Mouse (Mus musculus) kidney, postnatal 0 days (tissue): ENCODE results near the gene Prkg1. TPM values are rescaled to one million over a fixed set of nuclear protein-coding genes. Genes with fewer than 3 reads are reported as not detected.
A peak's percentile ranks its signal among the peaks of the same experiment; 100 is the strongest.

Experiments
- ATAC-seq: fragments of 200-750 bp; cut with Nextera tagmentation; replicated peaks from 2 replicates; pipeline ENCODE4 v1.8.0; 2017; ENCODE audit warnings: low read depth, moderate number of reproducible peaks, moderate TSS enrichment, moderate library complexity; ENCODE audit not compliant: low FRiP score
- DNase-seq: peaks from one replicate; pipeline ENCODE4 v3.0.0-alpha.2; 2016; ENCODE audit warnings: low spot score
- H3K27ac ChIP-seq: fragments of 300-500 bp; sonication (generic); 2 replicates; pipeline ENCODE4 v1.5.1; 2014; ENCODE audit warnings: mild to moderate bottlenecking
- H3K27me3 ChIP-seq: fragments of 300-500 bp; sonication (generic); 2 replicates; pipeline ENCODE4 v1.6.1; 2014; ENCODE audit warnings: low read length, mixed read lengths; ENCODE audit not compliant: insufficient read depth
- H3K36me3 ChIP-seq: fragments of 300-500 bp; sonication (generic); 2 replicates; pipeline ENCODE4 v1.6.1; 2014; ENCODE audit warnings: low read length, mixed read lengths; ENCODE audit not compliant: insufficient read depth
- H3K4me1 ChIP-seq: fragments of 300-500 bp; sonication (generic); replicated peaks from 2 replicates; pipeline ENCODE4 v1.6.1; 2014; ENCODE audit warnings: antibody characterized with exemption, low read length, mixed read lengths; ENCODE audit not compliant: insufficient read depth
- H3K4me2 ChIP-seq: fragments of 300-500 bp; sonication (generic); 2 replicates; pipeline ENCODE4 v1.6.1; 2014; ENCODE audit warnings: mild to moderate bottlenecking, low read length, moderate library complexity, mixed read lengths
- H3K4me3 ChIP-seq: fragments of 300-500 bp; sonication (generic); replicated peaks from 2 replicates; pipeline ENCODE4 v1.5.1; 2014; ENCODE audit warnings: low read depth, low read length
- H3K9ac ChIP-seq: fragments of 300-500 bp; sonication (generic); 2 replicates; pipeline ENCODE4 v1.6.1; 2014; ENCODE audit warnings: low read depth, low read length
- H3K9me3 ChIP-seq: fragments of 300-500 bp; sonication (generic); replicated peaks from 2 replicates; pipeline ENCODE4 v1.6.1; 2016; ENCODE audit warnings: low read length, inconsistent platforms, mixed read lengths
- CTCF ChIP-seq: IDR thresholded peaks from 2 replicates; pipeline ENCODE4 v1.5.1; 2016; ENCODE audit warnings: antibody characterized with exemption, low read depth, mild to moderate bottlenecking, moderate library complexity
- WGBS: fragments of 180-500 bp; shearing (Covaris S2); extraction: QIAGEN DNeasy Blood & Tissue Kit; methylation state at CpG from one replicate; pipeline ENCODE4 v1.1.7; 2014; 5-methylcytosine and 5-hydroxymethylcytosine counted together
- polyA plus RNA-seq: library from polyadenylated mRNA; unstranded; fragments of >200 nt; fragmentation: Nextera tagmentation; extraction: Ambion mirVana; gene quantifications from 2 replicates; pipeline ENCODE4 v1.2.1, GENCODE M21; 2015

The Prkg1 gene
- polyA plus RNA-seq, 1 experiment from 2014 or later, result 2.3 TPM

DNA sequence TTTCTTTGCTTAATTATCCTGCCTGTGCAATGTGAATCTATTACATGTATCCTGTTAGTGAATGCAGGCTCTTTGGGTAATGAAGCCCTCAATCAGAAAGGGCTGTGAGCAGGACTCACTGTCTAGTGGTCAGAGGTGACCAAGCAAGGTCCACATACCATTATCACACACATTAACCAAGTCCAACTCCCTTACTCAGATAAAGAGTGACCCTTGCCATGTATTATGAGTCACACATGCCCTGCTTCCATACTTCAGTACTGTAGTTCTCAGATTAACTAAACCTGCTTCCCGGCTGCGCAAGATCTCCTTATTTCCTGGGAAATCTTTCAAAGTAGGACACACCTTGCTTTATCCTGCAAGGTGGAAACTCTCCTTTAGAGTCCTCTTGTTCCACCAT is 1073.6 kb downstream of the Prkg1 start:
- DNase-seq (no peak), ATAC-seq (no peak)
- no peak overlapping the region for H3K9ac ChIP-seq
- H3K4me1 ChIP-seq, result no peaks in the 10 kb centered on the region
- no peaks in the 10 kb centered on the region for H3K9me3 ChIP-seq
- no peak overlapping the region for H3K27ac ChIP-seq
- WGBS, result 88% methylated on average over 2 of the region's 2 CpGs
- no peaks in the 10 kb centered on the region for H3K36me3 ChIP-seq
- H3K4me2 ChIP-seq, result no peak overlapping the region
- no peak for TF ChIP-seq CTCF
- H3K27me3 ChIP-seq, result no peaks in the 10 kb centered on the region
- H3K4me3 ChIP-seq, result no peak overlapping the region

DNA sequence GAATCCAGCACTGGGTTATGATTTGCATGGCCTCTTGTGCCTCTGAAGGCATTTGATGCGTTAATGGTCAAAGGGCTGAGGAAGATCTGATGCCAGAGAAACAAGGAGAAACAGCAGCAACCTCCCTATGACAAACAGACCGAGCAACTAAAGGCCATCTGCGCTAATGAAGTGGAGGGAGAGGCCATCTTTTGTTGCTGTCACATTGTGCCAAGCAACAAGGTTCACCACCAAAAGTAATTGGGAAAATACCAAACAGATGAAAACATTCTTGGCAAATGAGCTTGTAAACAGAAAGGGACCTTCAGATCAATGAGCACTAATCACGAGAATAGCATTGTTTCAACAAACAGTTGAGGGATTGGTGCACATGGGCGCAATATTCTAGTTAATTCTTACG is 1074.1 kb downstream of the Prkg1 start:
- H3K9me3 ChIP-seq, result no peaks in the 10 kb centered on the region
- TF ChIP-seq CTCF, result no peak
- H3K27ac ChIP-seq, result no peak overlapping the region
- H3K4me2 ChIP-seq, result no peak overlapping the region
- no peaks in the 10 kb centered on the region for H3K4me1 ChIP-seq
- ATAC-seq, result no peak
- WGBS, result 85% methylated on average over 6 of the region's 6 CpGs
- no peaks in the 10 kb centered on the region for H3K27me3 ChIP-seq
- H3K36me3 ChIP-seq, result no peaks in the 10 kb centered on the region
- no peak for DNase-seq
- H3K9ac ChIP-seq, result no peak overlapping the region
- no peak overlapping the region for H3K4me3 ChIP-seq

DNA sequence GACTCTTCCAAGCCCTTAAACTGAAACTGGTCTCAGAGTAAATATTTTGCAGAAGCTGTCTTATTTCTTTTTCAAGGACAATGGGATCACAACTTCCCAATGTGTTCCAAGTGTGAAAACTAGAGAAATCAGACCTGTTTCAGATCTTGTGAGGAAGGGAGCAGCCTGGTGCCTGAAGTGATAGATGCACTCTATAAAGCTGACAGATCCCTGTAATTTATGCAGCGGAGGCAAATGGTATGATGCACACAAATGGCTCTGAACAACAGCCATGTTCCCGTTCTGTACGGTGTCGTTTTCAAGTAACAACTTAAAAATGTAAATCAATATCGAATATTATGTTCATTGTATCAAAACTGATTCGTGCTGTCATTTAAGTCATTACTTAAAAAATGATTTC is 1076.9 kb downstream of the Prkg1 start:
- Histone ChIP-seq H3K4me2 (no peak overlapping the region), H3K9me3 (no peaks in the 10 kb centered on the region), H3K4me1 (no peaks in the 10 kb centered on the region), H3K27ac (no peak overlapping the region), H3K4me3 (no peak overlapping the region), H3K36me3 (no peaks in the 10 kb centered on the region), H3K9ac (no peak overlapping the region), H3K27me3 (no peaks in the 10 kb centered on the region)
- DNase-seq (peak; percentile 3), ATAC-seq (no peak)
- TF ChIP-seq CTCF, result no peak
- 39% methylated on average over 6 of the region's 6 CpGs for WGBS

DNA sequence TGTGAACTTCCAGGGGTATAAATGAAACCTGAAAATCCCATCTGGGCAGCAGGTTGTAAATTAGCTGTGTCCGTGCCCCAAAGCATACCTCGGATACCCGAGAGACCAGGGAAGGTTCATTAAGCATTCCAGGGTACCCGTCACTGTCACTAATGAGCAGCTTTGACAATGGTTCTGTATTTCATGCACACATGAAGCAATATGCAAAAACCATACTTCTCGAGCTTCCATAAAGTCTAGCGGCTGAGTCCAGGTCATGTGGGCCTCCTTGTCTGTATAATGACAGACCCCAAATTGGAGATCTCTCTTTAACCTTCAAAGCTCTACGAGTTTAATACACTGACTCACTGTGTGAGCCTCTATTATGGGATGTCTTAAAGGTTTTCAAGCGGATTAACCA is 1088.5 kb downstream of the Prkg1 start:
- no peak for TF ChIP-seq CTCF
- H3K36me3 ChIP-seq, result no peaks in the 10 kb centered on the region
- DNase-seq (no peak), ATAC-seq (no peak)
- no peak overlapping the region for H3K4me2 ChIP-seq
- no peak overlapping the region for H3K4me3 ChIP-seq
- no peaks in the 10 kb centered on the region for H3K9me3 ChIP-seq
- no peaks in the 10 kb centered on the region for H3K27me3 ChIP-seq
- no peak overlapping the region for H3K27ac ChIP-seq
- H3K9ac ChIP-seq, result no peak overlapping the region
- 54% methylated on average over 8 of the region's 8 CpGs for WGBS
- H3K4me1 ChIP-seq, result no peaks in the 10 kb centered on the region

DNA sequence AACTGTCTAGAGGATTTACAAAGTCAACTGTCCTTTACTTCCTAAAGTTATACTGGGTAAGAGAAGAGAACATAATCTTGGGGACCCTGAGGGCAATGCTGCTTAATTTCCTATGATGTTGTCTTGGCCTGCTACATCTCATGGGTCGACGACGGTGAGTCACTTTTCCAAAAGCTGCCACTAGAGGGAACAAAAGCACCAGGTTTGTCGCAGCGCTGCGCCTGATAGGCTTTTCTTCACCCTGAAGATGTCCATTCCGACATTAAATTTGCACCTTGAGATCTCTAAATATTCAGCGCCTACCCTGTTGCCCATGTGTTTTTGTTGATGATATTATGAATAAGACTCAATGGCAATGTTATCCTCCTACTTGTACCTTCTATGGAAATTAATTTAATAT is 1100.6 kb downstream of the Prkg1 start:
- H3K27ac ChIP-seq, result no peak overlapping the region
- peak; percentile 90 for TF ChIP-seq CTCF
- no peaks in the 10 kb centered on the region for H3K9me3 ChIP-seq
- no peak overlapping the region for H3K4me3 ChIP-seq
- 7% methylated on average over 8 of the region's 8 CpGs for WGBS
- peak; percentile 72 for DNase-seq
- no peak for ATAC-seq
- no peaks in the 10 kb centered on the region for H3K36me3 ChIP-seq
- no peak overlapping the region for H3K9ac ChIP-seq
- H3K27me3 ChIP-seq, result no peaks in the 10 kb centered on the region
- no peak overlapping the region for H3K4me2 ChIP-seq
- H3K4me1 ChIP-seq, result no peaks in the 10 kb centered on the region

DNA sequence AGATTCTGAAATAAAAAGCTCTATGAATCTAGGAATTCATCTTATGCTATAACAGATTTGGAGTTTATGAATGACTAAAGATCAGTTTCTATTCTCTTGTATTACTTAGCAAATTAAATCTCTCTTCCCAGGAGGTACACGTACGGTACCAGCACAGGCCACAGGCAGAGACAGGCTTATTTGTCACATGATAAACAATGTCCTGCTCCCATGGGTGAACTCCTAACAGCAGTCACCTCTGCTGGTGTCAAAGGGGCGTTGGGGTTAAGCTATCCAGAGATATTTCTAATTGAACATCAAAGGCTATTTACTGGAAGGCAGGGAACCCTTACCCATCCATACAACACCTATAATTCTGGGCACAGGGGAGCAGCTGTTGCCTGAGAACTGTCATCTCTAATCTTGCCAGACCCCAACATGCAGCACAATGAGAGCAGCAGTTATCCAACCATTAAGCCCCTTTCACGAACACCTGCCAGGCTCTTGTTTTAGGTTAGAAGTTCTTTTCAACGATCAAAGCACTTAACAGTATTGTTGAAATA is 1122.1 kb downstream of the Prkg1 start:
- Histone ChIP-seq H3K27ac (no peak overlapping the region), H3K27me3 (no peaks in the 10 kb centered on the region), H3K4me3 (no peak overlapping the region), H3K36me3 (no peaks in the 10 kb centered on the region), H3K9me3 (no peaks in the 10 kb centered on the region), H3K4me1 (no peaks in the 10 kb centered on the region), H3K4me2 (no peak overlapping the region), H3K9ac (no peak overlapping the region)
- no peak for ATAC-seq
- 47% methylated on average over 5 of the region's 5 CpGs for WGBS
- DNase-seq, result no peak
- no peak for TF ChIP-seq CTCF

DNA sequence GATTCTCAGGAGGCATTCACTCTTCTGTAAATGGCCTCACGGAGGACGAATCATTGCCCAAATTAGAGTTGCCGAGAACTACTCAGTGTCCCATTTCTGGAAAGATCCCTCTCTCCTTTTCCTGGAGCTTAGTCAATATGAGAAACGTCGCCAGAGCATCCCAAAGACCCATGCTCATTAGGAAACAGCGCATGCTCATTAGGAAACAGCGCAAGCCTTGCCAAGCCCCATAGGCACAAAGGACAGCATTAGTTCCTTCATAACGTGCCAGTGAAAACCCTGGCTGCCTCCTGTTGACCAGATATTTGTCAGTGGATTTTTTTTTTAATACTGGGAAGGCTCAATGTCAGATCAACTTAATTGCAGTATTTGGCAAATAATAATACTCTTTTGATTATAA is 1127.4 kb downstream of the Prkg1 start:
- no peaks in the 10 kb centered on the region for H3K36me3 ChIP-seq
- TF ChIP-seq CTCF, result no peak
- DNase-seq, result no peak
- H3K9me3 ChIP-seq, result no peaks in the 10 kb centered on the region
- no peak overlapping the region for H3K4me2 ChIP-seq
- no peak overlapping the region for H3K9ac ChIP-seq
- H3K27me3 ChIP-seq, result no peaks in the 10 kb centered on the region
- H3K4me1 ChIP-seq, result no peaks in the 10 kb centered on the region
- H3K27ac ChIP-seq, result no peak overlapping the region
- WGBS, result 82% methylated on average over 8 of the region's 8 CpGs
- ATAC-seq, result no peak
- no peak overlapping the region for H3K4me3 ChIP-seq
